In the genomic region with DNA sequence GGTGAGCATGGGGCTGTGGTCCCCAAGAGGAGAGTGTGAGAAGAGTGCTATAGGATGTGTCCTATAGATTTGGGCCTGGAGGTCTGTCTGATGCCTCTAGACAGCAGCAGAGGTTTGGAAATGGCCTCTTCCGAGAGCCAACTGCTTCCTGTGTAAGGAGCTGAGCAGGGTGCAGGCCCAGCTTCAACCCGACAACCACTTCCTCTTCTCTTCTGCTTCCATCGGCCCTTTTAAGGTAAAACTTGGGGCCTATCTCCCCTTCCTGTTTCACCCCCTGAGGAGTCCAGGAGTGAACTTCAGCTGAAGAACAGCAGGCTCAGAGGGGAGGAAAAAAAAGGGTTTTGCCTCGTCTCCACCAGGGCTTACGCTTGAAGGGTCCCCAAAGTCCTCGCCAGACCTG, we compare ENCODE assay signal across 8 mouse cellular contexts. TPM values are rescaled to one million over a fixed set of nuclear protein-coding genes. Genes with fewer than 3 reads are reported as not detected.
DNase-seq lines count a peak whose midpoint lies in the region; ATAC-seq and TF ChIP-seq lines count a peak whose summit lies in the region.

No protein-coding gene starts in this region.

- H3K4me3 ChIP-seq in hindbrain, embryonic 11.5 days (ENCODE audit: low read depth, low read length): no peak overlapping the region
- no peak overlapping the region for H3K4me3 ChIP-seq in hindbrain, embryonic 10.5 days
- no peak overlapping the region for H3K4me3 ChIP-seq in liver, adult 2 months (ENCODE audit: insufficient read depth, low read depth, low read length)

- no peaks in the 10 kb centered on the region for H3K36me3 ChIP-seq in hindbrain, embryonic 11.5 days (ENCODE audit: control insufficient read depth, insufficient read depth, low read length)
- peaks cover 31% of the 10 kb centered on the region for H3K36me3 ChIP-seq in hindbrain, embryonic 10.5 days
- H3K36me3 ChIP-seq in liver, adult 2 months (ENCODE audit: control insufficient read depth, insufficient read depth, low read length): no peaks in the 10 kb centered on the region

- H3K9me3 ChIP-seq in hindbrain, embryonic 11.5 days (ENCODE audit: control insufficient read depth, low read length): no peaks in the 10 kb centered on the region
- no peaks in the 10 kb centered on the region for H3K9me3 ChIP-seq in hindbrain, embryonic 10.5 days

- H3K27ac ChIP-seq in hindbrain, embryonic 11.5 days (ENCODE audit: low read depth, low read length): no peak overlapping the region
- no peak overlapping the region for H3K27ac ChIP-seq in hindbrain, embryonic 10.5 days
- H3K27ac ChIP-seq in liver, adult 2 months (replicated peaks; ENCODE audit: insufficient read depth, low read depth, low read length): peak overlapping the region; percentile 26

- no peaks in the 10 kb centered on the region for H3K79me2 ChIP-seq in liver, adult 2 months (ENCODE audit: control insufficient read depth, insufficient read depth, low read length)

- H3K27me3 ChIP-seq in hindbrain, embryonic 11.5 days (ENCODE audit: control insufficient read depth, insufficient read depth, low read length): no peaks in the 10 kb centered on the region
- H3K27me3 ChIP-seq in hindbrain, embryonic 10.5 days (ENCODE audit: insufficient read depth, poor library complexity, severe bottlenecking): peaks cover 52% of the 10 kb centered on the region
- H3K27me3 ChIP-seq in liver, adult 2 months (ENCODE audit: control insufficient read depth, insufficient read depth, low read length): peaks cover 8% of the 10 kb centered on the region; the same call in 1 of the 2 replicates

- 90% methylated on average over 6 of the region's 6 CpGs for WGBS in hindbrain, embryonic 11.5 days
- 80% methylated on average over 6 of the region's 6 CpGs for WGBS in hindbrain, embryonic 10.5 days
- WGBS in liver, adult 2 months: 82% methylated on average over 6 of the region's 6 CpGs

- ATAC-seq in hindbrain, embryonic 11.5 days (ENCODE audit: low FRiP score): no peak
- ATAC-seq in neutrophil, adult 5-6 weeks (ENCODE audit: extremely low read depth, insufficient number of reproducible peaks, low FRiP score, poor library complexity, severe bottlenecking): peak; percentile 40
- no peak for ATAC-seq in erythroblast, adult 5-6 weeks (replicated peaks; ENCODE audit: low FRiP score, poor library complexity, severe bottlenecking)

- no peak for TF ChIP-seq CTCF in liver, adult 2 months (IDR thresholded peaks at IDR 0.05; ENCODE audit: low read depth, low read length)

- H3K9ac ChIP-seq in hindbrain, embryonic 11.5 days (ENCODE audit: low read depth, low read length): no peak overlapping the region
- 0 out of 2 replicates have a peak overlapping the region, but pooled peaks have one; percentile 8 for H3K9ac ChIP-seq in liver, adult 2 months (ENCODE audit: low read depth, low read length)

- no peak for DNase-seq in hindbrain, embryonic 11.5 days (ENCODE audit: low spot score)
- no peak for DNase-seq in hindbrain, embryonic 10.5 days (ENCODE audit: low spot score)
- DNase-seq in MEL-GATA-1-ER (ENCODE audit: extremely low read depth, low read depth): peak; percentile 92
- no peak for DNase-seq in liver, adult 2 months (ENCODE audit: extremely low read depth, low read depth, low spot score)
- no peak for DNase-seq in embryo, embryonic 10.5 days (ENCODE audit: low spot score)
- no peak for DNase-seq in adipocyte (ENCODE audit: low spot score)

- 0 out of 2 replicates have a peak overlapping the region, but pooled peaks have one; percentile 4 for H3K4me2 ChIP-seq in hindbrain, embryonic 11.5 days (replicated peaks; ENCODE audit: low read depth, low read length)

- peaks cover 11% of the 10 kb centered on the region for H3K4me1 ChIP-seq in hindbrain, embryonic 11.5 days (replicated peaks; ENCODE audit: control insufficient read depth, insufficient read depth, low read length)
- peaks cover 66% of the 10 kb centered on the region for H3K4me1 ChIP-seq in hindbrain, embryonic 10.5 days (replicated peaks)
- no peaks in the 10 kb centered on the region for H3K4me1 ChIP-seq in liver, adult 2 months (ENCODE audit: control insufficient read depth, insufficient read depth, low read length)

- TF ChIP-seq POLR2A in liver, adult 2 months (IDR thresholded peaks at IDR 0.05; ENCODE audit: extremely low read depth, insufficient read depth, low read length): no peak

RNA-seq across cellular contexts. Expression of gene Coro1a, which starts 5.2 kb away (rescaled TPM):
- 45.3 and 47.8 TPM in 2 replicates for polyA plus RNA-seq in hindbrain, embryonic 11.5 days (2014; fragmentation: Nextera tagmentation; extraction: Ambion mirVana)
- polyA plus RNA-seq in hindbrain, embryonic 10.5 days (2016; fragmentation: Nextera tagmentation; extraction: Ambion mirVana): 49.2 and 59.5 TPM in 2 replicates
- 7.7 and 9.0 TPM in 2 replicates for total RNA-seq in liver, adult 2 months (2014; rRNA removed)
- polyA plus RNA-seq in liver, adult 2 months (2012; rRNA removed): 10.6 and 22.7 TPM in 2 replicates
- 1,403 and 1,487 TPM in 2 replicates for total RNA-seq in neutrophil, adult 5-6 weeks (2017)
- 127 and 157 TPM in 2 replicates for total RNA-seq in erythroblast, adult 5-6 weeks (2015; ENCODE audit: low replicate concordance)
- 132 and 182 TPM in 2 replicates for total RNA-seq in erythroblast, adult 5-6 weeks (2017; ENCODE audit: low replicate concordance)

RNA-seq across cellular contexts. Expression of gene Slx1b, which starts 6.8 kb away (rescaled TPM):
- 9.8 and 10.7 TPM in 2 replicates for polyA plus RNA-seq in hindbrain, embryonic 11.5 days (2014; fragmentation: Nextera tagmentation; extraction: Ambion mirVana)
- polyA plus RNA-seq in hindbrain, embryonic 10.5 days (2016; fragmentation: Nextera tagmentation; extraction: Ambion mirVana): 15.3 and 16.6 TPM in 2 replicates
- total RNA-seq in liver, adult 2 months (2014; rRNA removed): 4.1 and 4.6 TPM in 2 replicates
- polyA plus RNA-seq in liver, adult 2 months (2012; rRNA removed): 11.3 and 15.4 TPM in 2 replicates
- 3.3 and 4.2 TPM in 2 replicates for total RNA-seq in neutrophil, adult 5-6 weeks (2017)
- total RNA-seq in erythroblast, adult 5-6 weeks (2015; ENCODE audit: low replicate concordance): 0.19 and 1.9 TPM in 2 replicates
- total RNA-seq in erythroblast, adult 5-6 weeks (2017; ENCODE audit: low replicate concordance): 0.42 and 1.4 TPM in 2 replicates

RNA-seq across cellular contexts. Expression of gene Bola2, which starts 7.2 kb away (rescaled TPM):
- 164 and 176 TPM in 2 replicates for polyA plus RNA-seq in hindbrain, embryonic 11.5 days (2014; fragmentation: Nextera tagmentation; extraction: Ambion mirVana)
- 208 and 212 TPM in 2 replicates for polyA plus RNA-seq in hindbrain, embryonic 10.5 days (2016; fragmentation: Nextera tagmentation; extraction: Ambion mirVana)
- 15.6 and 20.5 TPM in 2 replicates for total RNA-seq in liver, adult 2 months (2014; rRNA removed)
- polyA plus RNA-seq in liver, adult 2 months (2012; rRNA removed): 35.6 and 37.7 TPM in 2 replicates
- total RNA-seq in neutrophil, adult 5-6 weeks (2017): 27.4 and 28.0 TPM in 2 replicates
- total RNA-seq in erythroblast, adult 5-6 weeks (2015; ENCODE audit: low replicate concordance): 4.8 and 13.4 TPM in 2 replicates
- 11.6 and 27.2 TPM in 2 replicates for total RNA-seq in erythroblast, adult 5-6 weeks (2017; ENCODE audit: low replicate concordance)

RNA-seq across cellular contexts. Expression of gene Sult1a1, which starts 26.1 kb away (rescaled TPM):
- polyA plus RNA-seq in hindbrain, embryonic 11.5 days (2014; fragmentation: Nextera tagmentation; extraction: Ambion mirVana): 0.25 and 0.52 TPM in 2 replicates
- 0.19 and 0.30 TPM in 2 replicates for polyA plus RNA-seq in hindbrain, embryonic 10.5 days (2016; fragmentation: Nextera tagmentation; extraction: Ambion mirVana)
- total RNA-seq in liver, adult 2 months (2014; rRNA removed): 661 and 727 TPM in 2 replicates
- polyA plus RNA-seq in liver, adult 2 months (2012; rRNA removed): 566 and 586 TPM in 2 replicates
- 0.93 and 1.1 TPM in 2 replicates for total RNA-seq in neutrophil, adult 5-6 weeks (2017)
- not detected in 2 replicates for total RNA-seq in erythroblast, adult 5-6 weeks (2015; ENCODE audit: low replicate concordance)
- 3.6 and 6.0 TPM in 2 replicates for total RNA-seq in erythroblast, adult 5-6 weeks (2017; ENCODE audit: low replicate concordance)

RNA-seq across cellular contexts. Expression of gene Sgf29, which starts 53.2 kb away (rescaled TPM):
- 44.8 and 49.3 TPM in 2 replicates for polyA plus RNA-seq in hindbrain, embryonic 11.5 days (2014; fragmentation: Nextera tagmentation; extraction: Ambion mirVana)
- 57.6 and 62.7 TPM in 2 replicates for polyA plus RNA-seq in hindbrain, embryonic 10.5 days (2016; fragmentation: Nextera tagmentation; extraction: Ambion mirVana)
- total RNA-seq in liver, adult 2 months (2014; rRNA removed): 7.7 and 10.7 TPM in 2 replicates
- 34.7 and 54.2 TPM in 2 replicates for polyA plus RNA-seq in liver, adult 2 months (2012; rRNA removed)
- 43.8 and 56.5 TPM in 2 replicates for total RNA-seq in neutrophil, adult 5-6 weeks (2017)
- 33.6 and 37.9 TPM in 2 replicates for total RNA-seq in erythroblast, adult 5-6 weeks (2015; ENCODE audit: low replicate concordance)
- 6.8 and 17.6 TPM in 2 replicates for total RNA-seq in erythroblast, adult 5-6 weeks (2017; ENCODE audit: low replicate concordance)

Comparison
In these comparisons a context has a peak if more than half of its experiments do, and no peak if none do; other contexts are left out.
1. RNA of gene Coro1a, which starts 5.2 kb away (total RNA-seq): 1,403 to 1,487 TPM in neutrophil, adult 5-6 weeks and 127 to 182 TPM in erythroblast, adult 5-6 weeks; 7.7 to 9.0 TPM in liver, adult 2 months; every median in the first group is over 10 times any median in the second.